Mouse (Mus musculus): ENCODE data around the gene Atp6v1g2.
"Not testable (repeated sequence)": the region's sequence is repeated elsewhere in the genome, so short reads cannot be mapped to it uniquely, and the experiment has no call there.

The Atp6v1g2 gene

GRCm38 (mm10) chr17:35204494-35205379 lies 28.7 kb upstream of the Atp6v1g2 start, which contains the start of gene Lta:
Gene Lta (minus strand): TSS chr17:35205351.
- DNase-seq = peak; percentile 68 to 73

GRCm38 (mm10) chr17:35205380-35205769 lies 28.1 kb upstream of the Atp6v1g2 start:
- no peak for DNase-seq

GRCm38 (mm10) chr17:35209785-35210535 lies 23.5 kb upstream of the Atp6v1g2 start:
- peak; percentile 67 to 73 for DNase-seq

DNA sequence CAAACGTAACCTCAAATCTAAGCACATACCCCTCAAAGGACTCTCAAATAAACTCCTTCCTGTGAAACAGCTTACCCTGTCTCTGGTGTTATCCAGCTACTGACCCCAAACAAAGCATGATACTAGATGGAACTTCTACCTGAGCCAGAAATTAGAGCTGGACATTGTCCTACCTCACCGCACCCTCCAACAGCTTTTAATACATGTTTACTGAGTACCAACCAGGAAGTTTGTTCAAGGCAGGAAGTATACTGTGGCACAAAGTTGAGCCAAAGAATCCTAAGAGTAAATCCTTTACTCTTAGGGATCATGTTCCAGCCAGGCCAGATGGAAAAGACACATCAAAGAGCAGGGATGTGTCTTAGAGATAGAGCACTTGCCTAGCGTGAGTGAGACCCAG lies 22.9 kb upstream of the Atp6v1g2 start:
- DNase-seq = no peak

DNA sequence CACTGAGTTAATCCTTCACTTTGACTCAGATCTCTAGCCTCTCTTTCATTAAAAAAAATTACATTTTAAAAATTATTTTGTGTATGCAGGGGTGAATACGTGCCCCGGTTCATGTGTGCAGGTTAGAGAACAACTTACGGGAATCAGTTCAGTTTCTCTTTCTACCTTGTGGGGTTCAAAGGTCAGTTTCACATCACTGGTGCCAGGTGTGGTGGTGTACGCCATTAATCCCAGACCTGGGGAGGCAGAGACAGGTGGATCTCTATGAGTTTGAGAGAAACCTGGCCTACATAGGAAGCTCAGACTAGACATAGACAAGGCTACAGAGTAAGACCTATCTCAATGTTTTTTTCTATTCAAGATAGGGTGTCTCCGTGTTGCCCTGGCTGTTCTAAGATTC lies 20.4 kb upstream of the Atp6v1g2 start:
- DNase-seq = no peak

DNA sequence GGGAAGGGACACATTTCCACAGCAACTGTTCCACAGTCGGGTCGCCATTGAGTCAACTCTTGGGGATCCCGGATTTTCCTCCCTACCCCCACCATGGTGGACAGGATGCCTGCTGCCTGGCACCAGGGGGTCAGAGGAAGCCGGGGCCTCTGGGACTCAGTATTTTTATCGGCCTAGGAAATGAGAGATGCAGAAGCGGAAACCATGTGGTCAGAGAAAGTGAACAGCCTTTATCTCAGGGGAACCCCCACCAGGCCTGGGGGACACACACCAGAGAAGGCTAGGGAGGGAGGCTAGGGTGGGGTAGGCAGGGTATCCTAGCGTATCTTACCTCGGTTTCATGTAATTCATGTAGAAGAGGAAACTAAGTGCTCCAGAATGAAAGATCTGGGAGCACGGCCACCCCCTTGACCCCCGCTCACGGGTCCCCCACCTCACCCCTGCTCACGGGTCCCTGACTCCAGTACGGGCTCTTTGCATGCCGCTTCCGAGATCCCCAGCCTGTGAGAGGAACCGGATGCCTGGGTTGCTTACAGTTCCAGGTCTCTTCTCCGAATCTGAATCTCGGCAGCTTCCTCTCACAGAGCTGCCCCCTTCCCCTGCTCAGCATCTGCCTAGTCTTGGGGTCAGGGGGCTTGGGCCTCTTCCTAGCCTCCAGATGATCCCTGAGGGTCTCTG lies 14.8 kb upstream of the Atp6v1g2 start:
- DNase-seq = peak; percentile 67 to 72

DNA sequence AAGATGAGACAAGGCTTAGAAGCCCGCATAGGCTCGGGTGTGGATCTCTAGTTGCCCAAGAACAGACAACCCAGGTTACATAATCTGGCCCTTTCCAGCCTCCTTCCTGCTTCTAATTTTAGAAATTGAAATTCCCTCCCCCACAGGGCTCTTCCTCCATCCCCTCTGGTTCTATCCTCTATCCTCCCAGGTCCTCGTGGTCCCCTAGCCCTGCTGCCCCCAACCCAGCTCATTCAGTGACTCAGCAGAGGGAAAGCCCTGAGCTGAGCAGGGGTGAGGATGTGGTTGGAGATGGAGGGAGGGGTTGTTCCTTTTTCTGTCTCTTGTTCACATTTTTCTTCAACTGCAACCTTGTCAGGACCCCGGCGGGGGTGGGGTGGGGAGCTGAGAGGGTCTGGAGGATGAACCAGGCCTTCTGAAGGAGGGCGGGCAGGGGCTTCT lies 13.8 kb upstream of the Atp6v1g2 start:
- DNase-seq = peak in 1 of 2 experiments; percentile 51

DNA sequence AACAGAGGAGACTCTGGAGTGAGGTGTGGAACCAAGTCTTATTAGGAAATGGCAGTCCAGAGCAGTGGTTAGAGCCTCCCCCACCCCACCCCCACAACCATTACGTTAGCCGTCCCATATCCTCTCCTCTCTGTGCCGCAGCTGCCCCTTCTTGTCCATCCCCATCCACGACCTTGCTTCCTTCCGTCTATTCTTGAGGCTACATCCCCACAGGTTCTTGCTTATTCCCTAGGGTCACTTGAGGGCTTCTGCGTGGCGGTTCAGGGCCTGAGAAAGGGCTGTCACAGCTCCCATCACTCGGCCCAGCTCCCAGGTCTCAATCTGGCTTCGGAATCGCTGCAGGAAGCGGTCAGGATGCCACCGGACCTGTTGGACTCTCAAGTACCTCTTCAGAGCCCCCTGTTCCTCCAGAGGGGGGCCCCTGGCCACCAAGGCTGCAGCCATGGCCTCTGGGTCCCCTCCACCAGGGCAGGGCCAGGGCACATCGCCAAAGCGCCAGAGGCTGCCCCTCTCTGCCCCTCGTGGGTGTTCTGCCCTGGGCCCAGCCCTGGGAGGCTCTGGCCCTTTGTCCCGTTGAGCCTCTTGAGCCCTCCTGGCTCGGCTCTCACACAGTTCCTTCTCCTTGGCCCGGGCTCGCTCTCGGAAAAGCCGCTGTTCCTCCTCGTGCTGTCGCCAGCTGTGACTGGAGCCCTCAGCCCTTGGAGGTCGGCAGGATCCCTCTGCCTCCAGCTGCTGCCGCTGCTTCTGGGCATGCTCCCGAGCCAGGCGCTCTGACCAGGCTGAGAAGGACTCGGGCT lies 13.1 kb upstream of the Atp6v1g2 start, which contains the start of gene Gm16181:
Gene Gm16181, plus strand, starts transcription at position 679 of the 797 bp plus-strand sequence.
- no peak for DNase-seq

- DNase-seq = no peak
These were observed 11.2 kb upstream of the Atp6v1g2 start for GRCm38 (mm10) chr17:35222299-35222698.

GRCm38 (mm10) chr17:35224641-35225040 lies 8.8 kb upstream of the Atp6v1g2 start:
- DNase-seq = no peak

- no peak for DNase-seq
These were observed 8.0 kb upstream of the Atp6v1g2 start for GRCm38 (mm10) chr17:35225456-35225855.

DNA sequence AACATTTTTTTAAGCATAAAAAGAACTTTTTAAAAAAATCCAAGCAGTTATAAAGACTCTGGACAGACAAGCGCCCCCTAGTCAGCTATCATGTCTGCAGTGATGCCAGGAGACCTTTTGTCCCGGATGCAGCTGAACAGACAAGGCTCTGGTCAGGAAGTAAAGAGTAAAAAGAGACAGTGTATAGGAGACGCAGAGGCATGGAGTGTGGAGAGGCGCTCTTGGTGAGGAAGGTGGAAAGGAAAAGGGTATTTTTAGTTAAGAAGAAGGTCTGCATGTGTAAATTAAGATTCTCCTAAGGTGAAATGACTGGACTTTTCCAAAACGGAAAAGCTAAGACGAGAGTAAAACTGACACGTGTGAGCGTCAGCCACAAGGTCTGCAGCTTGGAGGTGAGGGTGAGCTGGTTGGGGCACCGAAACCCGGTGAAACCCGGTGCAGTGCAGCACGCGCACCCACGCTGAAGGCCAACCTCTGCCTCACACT lies 6.9 kb upstream of the Atp6v1g2 start:
- DNase-seq = no peak

DNA sequence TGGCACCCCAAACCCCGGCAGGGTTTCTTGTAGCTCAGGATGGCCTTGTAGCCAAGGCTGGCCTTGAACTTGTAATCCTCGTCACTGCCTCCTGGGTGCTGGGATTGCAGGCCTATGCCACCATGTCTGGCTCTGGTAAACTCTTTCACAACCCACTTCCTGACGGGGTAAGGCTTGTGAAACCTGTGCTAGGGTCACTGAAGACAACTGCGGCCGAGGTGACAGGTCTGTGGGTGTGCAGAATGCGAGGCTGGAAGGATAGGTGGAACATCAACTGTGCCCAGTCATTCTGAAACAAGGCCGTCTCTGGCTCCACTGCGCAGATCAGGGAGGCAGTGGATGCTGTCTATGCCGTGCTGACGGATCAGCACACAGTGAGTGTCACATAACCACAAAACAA lies 2.4 kb upstream of the Atp6v1g2 start:
- no peak for DNase-seq

DNA sequence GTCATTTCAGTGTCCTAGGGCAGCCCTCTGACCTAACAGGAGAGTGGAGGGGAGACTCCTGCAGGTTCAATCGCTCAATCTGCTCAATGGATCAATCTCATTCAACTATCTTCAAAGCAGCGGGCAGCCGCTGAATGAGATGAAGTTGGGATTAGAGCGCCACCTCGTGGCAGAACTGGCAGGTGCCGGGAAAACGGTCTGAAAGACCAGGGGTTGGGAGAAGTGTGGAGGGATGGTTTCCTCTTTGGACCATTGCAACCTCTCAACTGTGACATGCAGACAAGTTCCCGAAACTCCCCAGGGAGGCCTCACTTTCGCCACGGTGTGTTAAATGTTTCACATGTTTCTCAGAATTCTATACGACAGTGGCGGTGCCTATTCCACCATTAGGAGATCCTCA lies 1.4 kb upstream of the Atp6v1g2 start:
- DNase-seq = peak; percentile 76 to 91

GRCm38 (mm10) chr17:35232659-35233058 lies 801 bp upstream of the Atp6v1g2 start:
- no peak for DNase-seq

DNA sequence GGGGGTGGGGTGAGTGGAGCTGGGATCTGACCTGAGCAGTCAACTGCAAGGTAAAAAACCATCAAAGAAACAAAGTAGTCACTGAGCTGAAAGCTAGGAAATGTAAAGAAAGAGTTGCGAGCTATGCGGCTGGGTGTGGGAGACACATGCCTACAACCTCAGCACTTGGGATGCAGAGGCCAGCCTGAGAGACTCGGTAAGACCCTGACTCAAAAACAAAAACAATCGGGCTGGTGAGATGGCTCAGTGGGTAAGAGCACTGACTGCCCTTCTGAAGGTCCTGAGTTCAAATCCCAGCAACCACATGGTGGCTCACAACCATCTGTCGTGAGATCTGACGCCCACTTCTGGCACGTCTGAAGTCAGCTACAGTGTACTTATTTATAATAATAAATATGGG lies 630 bp downstream of the Atp6v1g2 start:
- not testable (repeated sequence) for DNase-seq

GRCm38 (mm10) chr17:35234903-35235302 lies 1.4 kb downstream of the Atp6v1g2 start:
- DNase-seq = peak; percentile 47 to 50

- peak; percentile 78 to 85 for DNase-seq
These were observed 2.3 kb downstream of the Atp6v1g2 start, which contains the start of gene Nfkbil1 for GRCm38 (mm10) chr17:35235614-35236389. Gene Nfkbil1 (minus strand): TSS chr17:35235792.

DNA sequence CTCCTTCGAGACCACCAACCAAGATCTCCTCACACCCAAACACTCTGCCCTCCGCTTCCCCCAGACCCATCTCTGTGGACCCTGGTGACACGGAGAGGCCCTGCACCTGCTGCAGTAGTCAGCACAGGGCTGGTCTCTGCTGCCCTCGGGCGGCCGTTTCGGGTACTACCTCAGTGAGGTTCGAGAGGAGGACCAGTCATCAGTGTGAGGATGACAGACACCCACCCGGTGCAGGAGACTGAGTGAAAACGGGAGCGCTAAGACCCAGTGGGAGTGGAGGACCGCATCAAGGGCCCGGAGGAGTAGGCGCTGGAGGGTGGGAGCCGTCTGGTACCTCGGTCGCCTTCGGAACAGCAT lies 2.9 kb downstream of the Atp6v1g2 start:
- peak; percentile 94 to 99 for DNase-seq

GRCm38 (mm10) chr17:35236996-35237395 lies 3.5 kb downstream of the Atp6v1g2 start:
- DNase-seq = no peak

DNA sequence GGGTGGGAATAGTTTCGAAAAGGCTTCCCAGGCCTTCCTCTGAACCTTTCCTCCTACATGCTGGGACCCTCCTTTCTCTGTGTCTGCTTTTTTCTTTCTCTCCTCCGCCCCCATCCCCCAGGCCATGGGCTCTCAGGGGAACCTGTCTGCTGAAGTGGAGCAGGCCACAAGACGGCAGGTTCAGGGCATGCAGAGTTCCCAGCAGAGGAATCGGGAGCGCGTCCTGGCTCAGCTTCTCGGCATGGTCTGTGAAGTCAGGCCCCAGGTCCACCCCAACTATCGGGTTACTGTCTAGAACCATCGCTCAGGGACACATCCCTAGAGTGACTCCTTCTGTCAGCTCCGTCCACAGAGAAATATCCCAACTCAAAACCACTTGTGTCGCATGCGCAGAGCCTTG lies 4.0 kb downstream of the Atp6v1g2 start:
- DNase-seq = no peak

Measured in spleen, adult 18-20 months (tissue).